Mouse (Mus musculus) kidney, postnatal 0 days (tissue): Measurements from ENCODE around the gene Sdsl. TPM values are rescaled to one million over a fixed set of nuclear protein-coding genes. Genes with fewer than 3 reads are reported as not detected.
A peak's percentile ranks its signal among the peaks of the same experiment; 100 is the strongest.

Experiments
- ATAC-seq: fragments of 200-750 bp; cut with Nextera tagmentation; replicated peaks from 2 replicates; pipeline ENCODE4 v1.8.0; 2017; ENCODE audit warnings: low read depth, moderate number of reproducible peaks, moderate TSS enrichment, moderate library complexity; ENCODE audit not compliant: low FRiP score
- DNase-seq: peaks from one replicate; pipeline ENCODE4 v3.0.0-alpha.2; 2016; ENCODE audit warnings: low spot score
- H3K27ac ChIP-seq: fragments of 300-500 bp; sonication (generic); 2 replicates; pipeline ENCODE4 v1.5.1; 2014; ENCODE audit warnings: mild to moderate bottlenecking
- H3K27me3 ChIP-seq: fragments of 300-500 bp; sonication (generic); 2 replicates; pipeline ENCODE4 v1.6.1; 2014; ENCODE audit warnings: low read length, mixed read lengths; ENCODE audit not compliant: insufficient read depth
- H3K36me3 ChIP-seq: fragments of 300-500 bp; sonication (generic); 2 replicates; pipeline ENCODE4 v1.6.1; 2014; ENCODE audit warnings: low read length, mixed read lengths; ENCODE audit not compliant: insufficient read depth
- H3K4me1 ChIP-seq: fragments of 300-500 bp; sonication (generic); replicated peaks from 2 replicates; pipeline ENCODE4 v1.6.1; 2014; ENCODE audit warnings: antibody characterized with exemption, low read length, mixed read lengths; ENCODE audit not compliant: insufficient read depth
- H3K4me2 ChIP-seq: fragments of 300-500 bp; sonication (generic); 2 replicates; pipeline ENCODE4 v1.6.1; 2014; ENCODE audit warnings: mild to moderate bottlenecking, low read length, moderate library complexity, mixed read lengths
- H3K4me3 ChIP-seq: fragments of 300-500 bp; sonication (generic); replicated peaks from 2 replicates; pipeline ENCODE4 v1.5.1; 2014; ENCODE audit warnings: low read depth, low read length
- H3K9ac ChIP-seq: fragments of 300-500 bp; sonication (generic); 2 replicates; pipeline ENCODE4 v1.6.1; 2014; ENCODE audit warnings: low read depth, low read length
- H3K9me3 ChIP-seq: fragments of 300-500 bp; sonication (generic); replicated peaks from 2 replicates; pipeline ENCODE4 v1.6.1; 2016; ENCODE audit warnings: low read length, inconsistent platforms, mixed read lengths
- CTCF ChIP-seq: IDR thresholded peaks from 2 replicates; pipeline ENCODE4 v1.5.1; 2016; ENCODE audit warnings: antibody characterized with exemption, low read depth, mild to moderate bottlenecking, moderate library complexity
- WGBS: fragments of 180-500 bp; shearing (Covaris S2); extraction: QIAGEN DNeasy Blood & Tissue Kit; methylation state at CpG from one replicate; pipeline ENCODE4 v1.1.7; 2014; 5-methylcytosine and 5-hydroxymethylcytosine counted together
- polyA plus RNA-seq: library from polyadenylated mRNA; unstranded; fragments of >200 nt; fragmentation: Nextera tagmentation; extraction: Ambion mirVana; gene quantifications from 2 replicates; pipeline ENCODE4 v1.2.1, GENCODE M21; 2015

Sdsl gene
- polyA plus RNA-seq, 1 experiment from 2014 or later = 12.0 TPM

- H3K9ac ChIP-seq = no peak overlapping the region
- no peak overlapping the region for H3K27ac ChIP-seq
- no peaks in the 10 kb centered on the region for H3K9me3 ChIP-seq
- WGBS = 3% methylated on average over 21 of the region's 21 CpGs
- H3K4me1 ChIP-seq = no peaks in the 10 kb centered on the region
- no peak for ATAC-seq
- H3K36me3 ChIP-seq = no peaks in the 10 kb centered on the region
- no peak overlapping the region for H3K4me2 ChIP-seq
- H3K4me3 ChIP-seq = no peak overlapping the region
- DNase-seq = no peak
- no peak for TF ChIP-seq CTCF
- peaks cover 76% of the 10 kb centered on the region for H3K27me3 ChIP-seq
These were observed 44.3 kb downstream of the Sdsl start for GRCm38 (mm10) chr5:120428189-120428838.

- Histone ChIP-seq H3K36me3 (no peaks in the 10 kb centered on the region), H3K27ac (no peak overlapping the region), H3K9ac (no peak overlapping the region), H3K27me3 (peaks cover 74% of the 10 kb centered on the region), H3K4me2 (no peak overlapping the region), H3K9me3 (no peaks in the 10 kb centered on the region), H3K4me1 (no peaks in the 10 kb centered on the region), H3K4me3 (no peak overlapping the region)
- ATAC-seq (no peak), DNase-seq (no peak)
- no peak for TF ChIP-seq CTCF
- under 1% methylated on average over 33 of the region's 33 CpGs for WGBS
These were observed 45.1 kb downstream of the Sdsl start for GRCm38 (mm10) chr5:120427451-120427938.

DNA sequence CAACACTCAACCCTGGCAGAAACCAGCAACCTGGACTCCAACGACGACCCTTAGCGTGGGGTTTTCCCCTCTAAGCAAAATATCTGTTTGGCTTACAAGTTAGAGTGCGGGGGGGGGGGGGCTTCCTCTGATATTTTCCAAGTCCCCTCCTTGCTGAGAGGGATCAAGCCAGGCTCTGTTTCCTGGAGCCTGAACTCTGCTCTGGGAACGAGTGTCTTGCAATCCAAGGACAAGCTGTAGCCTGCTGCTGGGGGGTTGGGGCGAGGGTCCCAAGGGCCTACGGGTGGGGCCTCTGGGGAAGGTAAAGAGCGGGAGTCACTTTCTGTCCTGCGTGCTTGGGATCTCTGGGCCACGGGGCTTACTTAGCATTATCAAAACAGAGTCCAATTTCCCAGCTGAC lies 46.0 kb downstream of the Sdsl start:
- no peak for TF ChIP-seq CTCF
- Histone ChIP-seq H3K4me2 (no peak overlapping the region), H3K36me3 (no peaks in the 10 kb centered on the region), H3K27ac (no peak overlapping the region), H3K4me3 (no peak overlapping the region), H3K9me3 (no peaks in the 10 kb centered on the region), H3K4me1 (no peaks in the 10 kb centered on the region), H3K27me3 (peaks cover 67% of the 10 kb centered on the region), H3K9ac (no peak overlapping the region)
- WGBS = 2% methylated on average over 10 of the region's 10 CpGs
- ATAC-seq (no peak), DNase-seq (no peak)

DNA sequence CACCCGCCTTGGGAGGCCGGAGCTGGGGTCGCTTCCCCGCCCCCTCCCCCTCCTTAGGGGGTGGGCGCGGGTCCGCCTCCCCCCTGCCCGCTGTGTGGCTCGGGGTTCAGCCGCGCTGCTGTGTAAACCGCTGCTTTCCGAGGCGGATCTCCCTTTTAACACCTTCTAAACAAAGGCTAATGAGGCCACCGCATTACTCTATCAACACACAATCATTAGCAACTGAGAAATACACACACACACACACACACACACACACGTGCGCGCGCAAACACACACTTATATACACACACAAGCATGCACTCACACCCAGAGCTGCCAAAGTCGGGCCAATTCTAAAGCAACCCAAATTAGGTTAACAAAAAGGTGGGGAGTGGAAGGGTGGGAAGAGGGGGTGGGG lies 46.9 kb downstream of the Sdsl start:
- Histone ChIP-seq H3K9ac (no peak overlapping the region), H3K4me2 (no peak overlapping the region), H3K4me3 (no peak overlapping the region), H3K27ac (no peak overlapping the region), H3K36me3 (no peaks in the 10 kb centered on the region), H3K4me1 (no peaks in the 10 kb centered on the region), H3K27me3 (peaks cover 58% of the 10 kb centered on the region), H3K9me3 (no peaks in the 10 kb centered on the region)
- DNase-seq (no peak), ATAC-seq (no peak)
- TF ChIP-seq CTCF = no peak
- WGBS = under 1% methylated on average over 18 of the region's 20 CpGs

DNA sequence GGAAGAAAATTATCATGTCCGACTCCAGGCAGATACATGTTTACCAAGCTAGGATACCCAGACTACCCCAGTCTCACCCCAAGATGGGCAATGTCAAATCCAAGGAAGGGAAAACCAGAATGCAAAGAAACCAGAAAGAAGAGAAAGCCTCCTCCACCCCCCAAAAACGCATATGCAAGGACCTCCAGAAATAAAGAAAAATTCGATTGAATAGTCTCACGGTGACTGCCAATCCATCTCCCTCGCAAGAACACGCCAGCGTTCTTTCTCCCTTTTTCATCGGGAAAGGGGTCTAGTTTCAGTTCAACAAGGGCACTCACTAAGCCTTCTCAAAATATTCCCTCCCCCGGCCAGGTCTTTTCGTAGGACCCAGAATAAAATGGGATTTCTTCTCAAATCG lies 48.0 kb downstream of the Sdsl start:
- Histone ChIP-seq H3K4me2 (no peak overlapping the region), H3K27me3 (peaks cover 55% of the 10 kb centered on the region), H3K4me3 (no peak overlapping the region), H3K9me3 (no peaks in the 10 kb centered on the region), H3K4me1 (no peaks in the 10 kb centered on the region), H3K9ac (no peak overlapping the region), H3K27ac (no peak overlapping the region), H3K36me3 (no peaks in the 10 kb centered on the region)
- TF ChIP-seq CTCF = no peak
- ATAC-seq = no peak
- DNase-seq = no peak
- WGBS = 1% methylated on average over 11 of the region's 11 CpGs

- peak; percentile 18; the same call in 1 of the 2 replicates for TF ChIP-seq CTCF
- DNase-seq = peak; percentile 93
- Histone ChIP-seq H3K9ac (no peak overlapping the region), H3K4me1 (no peaks in the 10 kb centered on the region), H3K4me2 (no peak overlapping the region), H3K27ac (no peak overlapping the region), H3K27me3 (peaks cover 55% of the 10 kb centered on the region), H3K4me3 (no peak overlapping the region), H3K36me3 (no peaks in the 10 kb centered on the region), H3K9me3 (no peaks in the 10 kb centered on the region)
- WGBS = under 1% methylated on average over 19 of the region's 19 CpGs
- ATAC-seq = no peak
These were observed 48.6 kb downstream of the Sdsl start for GRCm38 (mm10) chr5:120424039-120424438.

DNA sequence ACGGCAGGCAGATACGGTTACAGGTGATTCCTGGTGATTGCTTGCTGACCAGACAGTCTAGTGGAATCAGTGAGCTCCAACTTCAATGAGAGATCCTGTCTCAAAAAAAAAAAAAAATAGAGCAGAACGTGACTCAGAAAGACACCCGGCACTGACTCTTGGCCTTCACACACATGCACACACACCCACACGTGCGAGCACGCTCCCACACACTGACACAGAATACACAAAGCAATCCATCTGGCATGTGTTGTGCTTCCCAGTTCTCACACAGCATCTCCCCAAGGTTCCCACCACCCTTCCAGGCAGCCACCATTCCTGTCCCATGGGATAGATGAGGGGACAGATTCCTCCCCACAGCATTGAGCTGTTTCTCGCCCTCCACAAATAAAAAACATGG lies 52.5 kb downstream of the Sdsl start:
- Histone ChIP-seq H3K27me3 (peaks cover 23% of the 10 kb centered on the region), H3K9me3 (no peaks in the 10 kb centered on the region), H3K4me2 (no peak overlapping the region), H3K4me3 (no peak overlapping the region), H3K9ac (no peak overlapping the region), H3K27ac (no peak overlapping the region), H3K36me3 (no peaks in the 10 kb centered on the region), H3K4me1 (no peaks in the 10 kb centered on the region)
- WGBS = 78% methylated on average over 8 of the region's 8 CpGs
- ATAC-seq (no peak), DNase-seq (no peak)
- no peak for TF ChIP-seq CTCF
